Mouse (Mus musculus): ENCODE data around the gene Col4a6. TPM values are rescaled to one million over a fixed set of nuclear protein-coding genes. Genes with fewer than 3 reads are reported as not detected.

Col4a6 gene
- polyA plus RNA-seq, 1 experiment from 2014 or later, result 2.2 TPM

DNA sequence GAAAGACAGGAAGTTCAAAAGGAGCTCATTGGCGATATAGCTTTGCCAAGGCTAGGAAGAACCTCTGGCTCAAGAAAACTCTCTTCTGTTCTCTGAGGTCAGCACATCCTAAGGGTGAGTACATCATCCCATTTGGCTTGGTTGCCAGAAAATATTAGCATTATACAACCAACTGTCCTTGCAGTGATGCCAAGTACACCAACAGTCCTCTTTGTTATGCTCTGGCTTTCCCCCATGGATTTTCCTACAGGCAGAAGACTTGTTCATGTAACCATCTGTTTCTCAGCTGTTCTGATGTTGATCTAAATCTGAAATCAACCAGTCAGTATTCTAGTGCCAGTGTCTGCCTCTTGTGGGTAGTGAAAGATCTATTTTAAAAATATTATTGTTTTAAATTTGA, 103.6 kb downstream of the Col4a6 start:
- Histone ChIP-seq H3K4me2 (no peak overlapping the region), H3K4me3 (no peak overlapping the region), H3K27ac (replicated peaks) (no peak overlapping the region), H3K9ac (no peak overlapping the region), H3K27me3 (peaks cover 31% of the 10 kb centered on the region), H3K4me1 (replicated peaks) (no peaks in the 10 kb centered on the region), H3K36me3 (no peaks in the 10 kb centered on the region), H3K9me3 (no peaks in the 10 kb centered on the region)
- WGBS, result 59% methylated on average over 1 of the region's 1 CpGs
- ATAC-seq (ENCODE audit: low read depth), result no peak

DNA sequence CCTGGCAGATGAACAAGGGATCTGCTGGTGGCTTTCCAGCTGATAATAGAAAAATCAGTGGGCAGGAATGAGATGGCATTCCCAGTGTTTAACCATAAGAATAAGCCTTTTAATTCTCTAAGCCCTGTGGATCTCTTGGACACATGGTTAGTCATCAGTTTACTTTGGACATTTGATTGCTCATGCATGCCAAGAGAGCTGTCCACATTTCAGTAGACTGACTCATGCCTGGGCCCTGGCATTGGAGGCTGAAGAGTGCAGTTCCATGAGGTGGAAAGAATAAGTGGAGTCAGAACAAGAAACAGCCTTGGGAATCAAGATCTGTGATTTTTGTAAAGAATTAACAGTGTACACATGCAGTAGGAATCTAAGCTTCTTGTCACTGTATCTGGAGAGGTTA, 110.5 kb downstream of the Col4a6 start:
- no peak overlapping the region for H3K27ac ChIP-seq (replicated peaks)
- no peak overlapping the region for H3K4me2 ChIP-seq
- no peak overlapping the region for H3K9ac ChIP-seq
- H3K4me3 ChIP-seq, result no peak overlapping the region
- no peaks in the 10 kb centered on the region for H3K4me1 ChIP-seq (replicated peaks)
- no peaks in the 10 kb centered on the region for H3K36me3 ChIP-seq
- no peaks in the 10 kb centered on the region for H3K9me3 ChIP-seq
- no peak for ATAC-seq (ENCODE audit: low read depth)
- H3K27me3 ChIP-seq, result peaks cover 13% of the 10 kb centered on the region

DNA sequence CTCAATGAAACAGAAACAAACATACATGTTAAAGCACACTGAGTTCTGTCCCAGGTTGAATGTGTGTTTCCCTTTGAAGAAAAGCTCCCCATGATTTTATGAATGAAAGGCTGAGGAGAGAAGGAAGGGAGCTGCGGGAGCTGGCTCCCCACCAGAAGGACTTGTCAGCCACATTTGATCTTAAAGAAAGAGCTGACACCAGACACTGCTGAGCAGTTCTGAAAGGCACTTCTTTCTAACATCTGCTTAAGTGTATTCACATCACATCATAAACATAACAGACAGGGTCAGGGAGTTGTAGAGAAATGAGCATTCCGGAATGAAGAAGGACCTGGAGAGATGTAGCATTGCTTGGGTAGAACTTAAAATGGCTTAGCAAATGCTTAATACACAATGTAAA, 132.5 kb downstream of the Col4a6 start:
- Histone ChIP-seq H3K36me3 (no peaks in the 10 kb centered on the region), H3K4me1 (replicated peaks) (no peaks in the 10 kb centered on the region), H3K9ac (no peak overlapping the region), H3K4me3 (no peak overlapping the region), H3K27me3 (peaks cover 13% of the 10 kb centered on the region), H3K9me3 (peaks cover 3% of the 10 kb centered on the region; the same call in 1 of the 2 replicates), H3K4me2 (no peak overlapping the region), H3K27ac (replicated peaks) (no peak overlapping the region)
- WGBS, result 60% methylated on average over 2 of the region's 2 CpGs
- ATAC-seq (ENCODE audit: low read depth), result no peak

DNA sequence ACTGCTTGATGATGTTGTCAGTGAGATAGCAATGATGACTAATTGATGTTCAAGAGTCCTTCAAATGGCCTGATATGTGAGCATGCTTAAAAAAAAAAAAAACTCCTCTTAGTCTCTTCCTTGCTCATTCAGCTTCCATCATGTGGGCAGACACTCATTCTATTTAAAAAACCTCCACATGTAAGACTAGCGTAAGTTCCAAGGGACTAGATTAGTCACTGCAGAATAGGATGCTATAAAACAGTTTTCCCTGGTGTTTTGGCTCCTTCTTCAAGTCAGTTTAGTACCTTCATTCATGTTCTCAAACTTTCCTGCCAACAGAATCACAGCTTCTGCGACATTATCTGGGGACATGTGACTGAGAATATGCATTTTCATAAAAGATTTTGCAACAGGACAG, 145.8 kb downstream of the Col4a6 start:
- Histone ChIP-seq H3K9me3 (no peaks in the 10 kb centered on the region), H3K4me2 (no peak overlapping the region), H3K4me1 (replicated peaks) (no peaks in the 10 kb centered on the region), H3K4me3 (no peak overlapping the region), H3K36me3 (no peaks in the 10 kb centered on the region), H3K27me3 (peaks cover 42% of the 10 kb centered on the region), H3K27ac (replicated peaks) (no peak overlapping the region), H3K9ac (no peak overlapping the region)
- WGBS, result 86% methylated on average over 2 of the region's 2 CpGs
- ATAC-seq (ENCODE audit: low read depth), result no peak

DNA sequence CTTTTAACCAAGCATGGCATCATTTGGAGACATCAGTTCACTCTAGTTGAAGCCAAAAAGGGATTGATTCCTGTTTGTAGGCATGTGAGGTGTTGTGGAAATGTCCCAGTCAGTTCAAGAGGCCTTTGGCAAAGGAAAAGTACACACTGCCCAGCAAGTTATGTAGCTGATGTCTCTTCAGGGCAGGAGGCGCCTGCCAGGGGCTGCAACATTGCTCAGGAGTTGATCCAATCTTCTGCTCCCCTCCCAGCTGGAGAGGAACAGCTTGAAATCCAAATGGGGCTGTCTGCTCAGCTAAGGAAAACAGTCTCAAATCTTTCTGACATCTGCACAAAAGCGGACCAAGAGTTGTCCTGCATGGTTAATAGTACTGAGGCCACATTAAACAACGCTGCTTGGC, 149.7 kb downstream of the Col4a6 start:
- Histone ChIP-seq H3K27me3 (peaks cover 63% of the 10 kb centered on the region), H3K36me3 (no peaks in the 10 kb centered on the region), H3K4me2 (no peak overlapping the region), H3K27ac (replicated peaks) (no peak overlapping the region), H3K9ac (no peak overlapping the region), H3K4me1 (replicated peaks) (no peaks in the 10 kb centered on the region), H3K9me3 (no peaks in the 10 kb centered on the region), H3K4me3 (no peak overlapping the region)
- ATAC-seq (ENCODE audit: low read depth), result no peak
- WGBS, result 28% methylated on average over 3 of the region's 3 CpGs

DNA sequence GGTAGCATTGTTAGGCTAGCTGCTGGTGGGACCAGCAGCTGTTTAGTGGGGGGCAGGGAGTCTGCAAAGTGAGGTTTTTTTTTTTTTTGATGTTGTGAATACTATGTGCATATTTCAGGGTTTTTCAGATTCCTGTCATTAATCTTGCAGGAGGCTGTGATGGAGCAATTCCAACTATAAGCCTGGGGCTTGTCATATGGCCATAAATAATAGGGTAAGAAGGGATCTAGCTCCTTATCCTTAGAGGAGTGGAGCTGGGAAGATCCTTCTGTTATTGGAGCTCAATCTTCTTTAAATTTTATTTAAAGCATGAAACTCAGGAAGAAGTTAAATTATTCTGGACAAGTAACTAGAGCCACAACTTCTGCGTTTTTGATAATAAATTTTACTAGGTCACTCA, 157.7 kb downstream of the Col4a6 start:
- Histone ChIP-seq H3K27ac (replicated peaks) (no peak overlapping the region), H3K4me1 (replicated peaks) (no peaks in the 10 kb centered on the region), H3K36me3 (no peaks in the 10 kb centered on the region), H3K9me3 (no peaks in the 10 kb centered on the region), H3K9ac (no peak overlapping the region), H3K4me3 (no peak overlapping the region), H3K27me3 (peaks cover 37% of the 10 kb centered on the region), H3K4me2 (no peak overlapping the region)
- 79% methylated on average over 1 of the region's 1 CpGs for WGBS
- no peak for ATAC-seq (ENCODE audit: low read depth)

DNA sequence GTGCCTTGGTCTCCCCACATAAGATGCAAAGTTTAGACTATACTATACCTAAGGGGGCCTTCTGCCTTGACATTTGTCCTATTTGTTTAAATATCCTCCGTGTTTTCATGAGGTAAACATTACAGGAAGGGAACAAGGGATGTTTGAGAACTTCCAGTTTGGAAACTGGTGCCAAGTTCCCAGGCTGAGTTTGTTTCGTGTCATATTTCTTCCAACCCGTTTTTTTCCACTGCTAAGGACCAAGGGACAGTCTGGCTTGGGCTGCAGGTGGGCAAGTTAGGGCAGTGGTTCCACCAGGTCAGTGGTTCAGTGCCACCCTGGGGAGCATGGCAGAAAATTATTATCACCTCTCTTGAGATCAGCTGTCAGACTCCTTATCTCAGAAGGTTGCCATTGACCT, 158.1 kb downstream of the Col4a6 start:
- WGBS, result 63% methylated on average over 3 of the region's 3 CpGs

DNA sequence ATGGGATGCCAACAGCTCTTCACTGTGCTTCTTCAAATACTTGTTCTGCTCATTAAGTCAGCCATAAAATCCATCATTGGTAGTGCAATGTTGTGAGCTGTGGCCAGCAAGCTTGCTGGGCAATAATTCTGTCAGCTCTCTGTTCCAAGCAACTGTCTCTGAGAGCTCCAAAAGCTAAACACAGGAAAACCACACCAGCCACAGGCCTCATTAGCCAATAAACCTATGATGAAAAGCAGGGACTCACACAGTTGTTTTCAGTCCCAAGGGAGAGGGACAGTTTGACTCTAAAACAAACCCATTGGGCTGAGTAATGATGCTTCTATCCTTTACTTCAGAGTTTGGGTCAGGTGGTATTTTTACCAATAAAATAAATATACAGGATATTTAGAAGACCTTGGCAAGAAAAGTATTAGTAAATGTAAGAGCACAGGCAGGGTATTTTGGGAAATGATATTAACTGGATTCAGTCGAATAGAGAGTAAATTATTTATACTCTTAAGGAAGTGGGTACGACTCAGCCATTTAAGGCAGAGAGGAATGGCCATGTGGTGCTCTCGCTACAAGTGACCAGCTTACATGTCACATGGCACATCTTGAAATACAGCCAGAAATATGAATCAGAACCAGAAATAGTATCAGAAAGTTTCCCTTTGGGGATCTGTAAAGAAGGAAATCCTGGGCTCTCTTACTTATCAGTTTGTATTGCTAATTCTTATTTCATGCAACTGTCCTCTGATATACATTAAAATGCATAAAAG, 181.0 kb downstream of the Col4a6 start:
- H3K4me1 ChIP-seq (replicated peaks), result no peaks in the 10 kb centered on the region
- no peak for ATAC-seq (ENCODE audit: low read depth)
- 78% methylated on average over 3 of the region's 3 CpGs for WGBS

More for the DNA sequence above, 158.1 kb downstream of the Col4a6 start:
- Histone ChIP-seq H3K4me2 (no peak overlapping the region), H3K27me3 (peaks cover 34% of the 10 kb centered on the region), H3K4me3 (no peak overlapping the region), H3K9me3 (no peaks in the 10 kb centered on the region), H3K9ac (no peak overlapping the region), H3K27ac (replicated peaks) (no peak overlapping the region), H3K4me1 (replicated peaks) (no peaks in the 10 kb centered on the region), H3K36me3 (no peaks in the 10 kb centered on the region)
- ATAC-seq (ENCODE audit: low read depth), result no peak

DNA sequence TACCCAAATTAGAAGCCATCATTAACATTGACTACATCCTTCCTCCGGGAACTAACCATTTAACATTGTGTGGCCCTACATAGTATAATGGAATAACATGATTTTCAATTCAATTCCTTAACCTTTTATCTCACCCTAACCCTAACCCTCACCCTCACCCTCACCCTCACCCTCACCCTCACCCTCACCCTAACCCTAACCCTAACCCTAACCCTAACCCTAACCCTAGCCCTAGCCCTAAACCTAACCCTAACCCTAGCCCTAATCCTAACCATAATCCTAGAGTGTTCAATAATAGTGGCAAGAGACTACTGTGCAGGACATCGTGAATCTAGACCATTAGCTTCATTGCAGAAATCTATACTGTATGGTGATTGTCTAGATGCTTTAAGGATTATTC, 197.5 kb downstream of the Col4a6 start:
- H3K4me3 ChIP-seq, result no peak overlapping the region
- 92% methylated on average over 2 of the region's 2 CpGs for WGBS
- no peak overlapping the region for H3K4me2 ChIP-seq
- H3K36me3 ChIP-seq, result no peaks in the 10 kb centered on the region
- no peak for ATAC-seq (ENCODE audit: low read depth)
- peaks cover 18% of the 10 kb centered on the region for H3K27me3 ChIP-seq
- no peaks in the 10 kb centered on the region for H3K9me3 ChIP-seq
- H3K9ac ChIP-seq, result no peak overlapping the region
- no peak overlapping the region for H3K27ac ChIP-seq (replicated peaks)
- no peaks in the 10 kb centered on the region for H3K4me1 ChIP-seq (replicated peaks)

More for the DNA sequence above, 181.0 kb downstream of the Col4a6 start:
- Histone ChIP-seq H3K4me3 (no peak overlapping the region), H3K9me3 (no peaks in the 10 kb centered on the region), H3K27ac (replicated peaks) (no peak overlapping the region), H3K9ac (no peak overlapping the region), H3K4me2 (no peak overlapping the region), H3K27me3 (peaks cover 35% of the 10 kb centered on the region), H3K36me3 (no peaks in the 10 kb centered on the region)

DNA sequence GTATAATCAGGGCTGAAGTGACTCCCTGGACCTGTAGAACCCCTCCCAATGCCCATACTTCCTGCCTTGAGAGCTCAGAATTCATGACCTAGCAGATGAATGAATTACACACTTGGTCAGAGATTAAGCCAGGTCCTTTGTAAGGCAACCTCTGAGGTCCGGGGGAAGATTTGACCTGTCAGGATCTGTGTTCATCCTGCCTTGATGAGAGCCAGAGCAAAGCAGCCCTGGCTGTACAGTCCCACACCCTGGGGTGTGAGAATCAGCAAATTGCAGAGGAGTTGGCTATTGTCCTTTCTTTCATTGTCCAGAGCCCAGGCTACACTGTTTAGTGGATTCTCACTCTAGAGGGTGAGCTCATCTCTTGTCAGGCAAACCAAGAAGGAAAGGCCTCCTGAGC, 207.9 kb downstream of the Col4a6 start:
- ATAC-seq (ENCODE audit: low read depth), result no peak
- WGBS, result 31% methylated on average over 1 of the region's 1 CpGs
- no peak overlapping the region for H3K4me2 ChIP-seq
- no peak overlapping the region for H3K4me3 ChIP-seq
- no peak overlapping the region for H3K9ac ChIP-seq
- H3K36me3 ChIP-seq, result no peaks in the 10 kb centered on the region
- no peaks in the 10 kb centered on the region for H3K4me1 ChIP-seq (replicated peaks)
- no peaks in the 10 kb centered on the region for H3K9me3 ChIP-seq
- no peak overlapping the region for H3K27ac ChIP-seq (replicated peaks)
- H3K27me3 ChIP-seq, result peaks cover 70% of the 10 kb centered on the region

DNA sequence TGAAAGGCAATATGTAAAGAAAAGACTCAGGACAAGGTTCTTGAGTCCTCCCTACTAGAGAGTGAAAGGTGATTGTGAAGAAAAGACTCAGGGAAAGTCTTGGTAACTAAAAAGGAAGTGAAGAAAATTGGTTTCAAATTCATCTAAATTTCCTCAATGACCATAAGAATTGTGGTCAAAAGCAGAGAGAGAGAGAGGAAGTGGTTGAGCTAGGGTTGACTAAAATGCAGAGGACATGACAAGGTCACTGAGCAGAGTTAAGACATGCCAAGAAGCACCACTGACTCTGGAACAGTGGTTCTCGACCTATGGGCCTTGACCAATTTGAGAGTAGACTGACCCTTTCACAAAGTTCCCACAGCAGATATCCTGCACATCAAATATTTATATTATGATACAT, 224.2 kb downstream of the Col4a6 start:
- WGBS, result 64% methylated on average over 1 of the region's 1 CpGs
- Histone ChIP-seq H3K27ac (replicated peaks) (no peak overlapping the region), H3K4me1 (replicated peaks) (no peaks in the 10 kb centered on the region), H3K4me2 (no peak overlapping the region), H3K9me3 (no peaks in the 10 kb centered on the region), H3K36me3 (no peaks in the 10 kb centered on the region), H3K27me3 (peaks cover 15% of the 10 kb centered on the region; the same call in 1 of the 2 replicates), H3K4me3 (no peak overlapping the region), H3K9ac (no peak overlapping the region)
- no peak for ATAC-seq (ENCODE audit: low read depth)

DNA sequence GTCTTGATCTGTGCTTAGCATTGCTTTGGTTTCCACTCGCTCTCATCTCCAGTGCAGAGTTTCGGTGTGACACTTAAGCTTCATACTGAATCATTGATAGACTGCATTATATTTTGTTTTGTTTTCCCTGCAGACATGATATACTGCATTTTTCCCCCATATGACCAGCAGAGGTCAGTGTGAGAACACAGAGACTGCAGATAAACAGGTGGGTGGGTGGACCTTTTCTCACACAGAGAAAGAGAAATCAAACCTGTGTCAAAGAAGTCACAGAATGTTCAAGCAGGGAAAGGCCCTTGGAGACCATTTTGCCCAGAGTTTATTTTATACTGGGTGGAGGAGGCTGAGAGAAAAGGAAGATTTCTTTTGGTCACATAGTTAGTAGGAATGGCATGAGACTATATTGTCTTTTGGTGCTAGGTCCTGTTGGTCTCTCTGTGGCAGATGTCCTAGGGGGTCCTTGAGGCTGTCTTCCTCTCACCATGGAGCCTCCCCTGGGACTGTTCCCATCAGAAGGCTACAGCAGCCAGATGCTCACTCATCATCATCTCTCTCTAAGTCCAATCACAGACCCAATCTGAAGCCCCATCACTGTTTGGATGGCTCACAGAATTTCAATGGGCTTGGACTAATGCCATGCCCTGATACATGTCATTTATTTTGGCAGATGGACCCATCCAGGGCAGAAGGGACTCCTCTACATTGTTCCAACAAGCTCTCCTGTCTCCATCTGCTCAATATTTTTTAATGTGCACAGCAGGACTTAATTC, 237.1 kb downstream of the Col4a6 start:
- Histone ChIP-seq H3K27me3 (peaks cover 43% of the 10 kb centered on the region), H3K36me3 (no peaks in the 10 kb centered on the region), H3K27ac (replicated peaks) (no peak overlapping the region), H3K4me1 (replicated peaks) (no peaks in the 10 kb centered on the region), H3K9me3 (no peaks in the 10 kb centered on the region), H3K9ac (no peak overlapping the region), H3K4me3 (no peak overlapping the region), H3K4me2 (no peak overlapping the region)
- ATAC-seq (ENCODE audit: low read depth), result no peak
- 75% methylated on average over 2 of the region's 2 CpGs for WGBS

Measured in neural tube, embryonic 13.5 days (tissue).